Mouse (Mus musculus): ENCODE measurements at regions not wholly inside any gene's neighbourhood (a gene's known extent, or its start where the extent isn't known, plus 50 kb on each side); places are given as distances from the start of the nearest gene placed in this dataset.
A peak's percentile ranks its signal among the peaks of the same experiment; 100 is the strongest.
"Not testable (repeated sequence)": the region's sequence is repeated elsewhere in the genome, so short reads cannot be mapped to it uniquely, and the experiment has no call there.

DNA sequence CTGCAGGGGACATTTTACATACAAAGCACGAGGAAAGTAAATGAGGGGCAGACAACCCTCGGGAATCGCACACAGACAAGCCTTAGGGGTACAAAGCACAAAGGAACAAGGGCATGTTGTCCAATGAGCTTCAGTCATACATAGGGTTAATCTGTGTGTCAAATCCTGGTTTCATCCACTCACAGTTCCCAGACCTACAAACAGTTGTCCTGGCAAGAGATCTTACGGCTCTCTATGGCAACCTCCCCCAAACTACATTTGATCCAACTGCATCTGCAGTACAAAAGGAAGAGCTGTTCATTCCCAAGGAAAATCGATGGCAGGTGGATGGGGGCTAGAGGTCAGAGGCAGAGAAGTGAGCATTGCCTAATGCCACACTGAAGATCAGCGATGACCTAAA is 413.9 kb downstream of the Med10 start:
- no peaks in the 10 kb centered on the region for H3K27me3 ChIP-seq (replicated peaks)
- no peak overlapping the region for H3K27ac ChIP-seq
- H3K9ac ChIP-seq = no peak overlapping the region
- no peaks in the 10 kb centered on the region for H3K36me3 ChIP-seq
- no peak overlapping the region for H3K4me2 ChIP-seq
- H3K9me3 ChIP-seq (replicated peaks) = no peaks in the 10 kb centered on the region
- WGBS (ENCODE audit: insufficient replicate concordance) = 64% methylated on average over 6 of the region's 6 CpGs
- H3K4me1 ChIP-seq = no peaks in the 10 kb centered on the region
- no peak overlapping the region for H3K4me3 ChIP-seq
- no peak for ATAC-seq

DNA sequence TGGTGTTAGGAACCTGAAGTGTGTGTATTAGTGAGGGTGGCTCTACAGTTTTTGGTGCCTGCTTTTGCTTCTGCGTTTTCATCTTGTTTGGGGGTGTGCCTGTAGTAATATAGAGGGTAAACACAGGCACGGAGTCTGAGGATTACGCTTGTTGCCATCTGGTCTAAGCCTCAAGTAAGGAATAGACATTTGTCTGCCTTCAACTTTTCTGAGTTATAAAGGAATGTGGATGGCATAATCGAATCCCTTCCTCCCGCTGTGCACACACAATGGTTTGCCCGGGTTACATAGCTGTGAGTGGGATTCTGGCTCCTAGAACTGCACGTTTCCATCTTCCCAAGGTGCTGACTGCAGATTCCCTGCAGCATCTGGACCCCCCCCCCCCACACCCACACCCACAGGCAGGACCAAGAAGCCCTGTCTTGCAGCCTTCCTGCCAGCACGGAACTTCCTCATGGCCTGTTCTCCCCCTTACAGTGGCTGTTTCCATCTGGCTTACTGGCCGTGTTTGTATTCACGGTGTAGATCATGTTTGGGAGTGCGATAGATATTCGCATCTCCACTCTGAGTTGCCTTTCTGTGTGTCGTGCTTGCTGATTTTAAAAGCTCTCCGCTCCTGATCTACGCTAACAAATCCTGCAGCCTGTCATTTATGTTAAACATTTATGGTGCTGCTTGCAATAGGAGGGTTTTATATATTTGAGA is 415.4 kb downstream of the Med10 start:
- 60% methylated on average over 15 of the region's 15 CpGs for WGBS (ENCODE audit: insufficient replicate concordance)

DNA sequence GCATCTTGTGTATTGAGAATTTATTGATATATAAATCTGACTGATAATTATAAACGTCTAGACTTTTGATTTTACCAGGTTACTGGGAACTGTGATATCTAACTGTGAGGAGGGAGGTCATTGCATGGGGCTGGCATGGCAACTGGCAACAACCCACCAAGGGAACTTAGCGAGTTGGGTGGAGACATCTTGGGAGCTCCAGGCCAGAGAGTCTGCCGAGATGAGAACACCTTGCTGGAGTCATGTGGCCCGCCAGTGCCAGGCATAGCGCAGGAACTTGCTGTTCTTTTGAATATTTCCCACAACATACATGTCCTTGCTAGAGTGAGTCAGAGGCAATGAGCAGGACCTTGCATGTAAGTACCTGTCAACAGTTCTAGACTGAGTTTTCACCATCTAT is 413.9 kb downstream of the Ice1 start:
- Histone ChIP-seq H3K27ac (no peak overlapping the region), H3K4me1 (no peaks in the 10 kb centered on the region), H3K9ac (no peak overlapping the region), H3K36me3 (no peaks in the 10 kb centered on the region), H3K27me3 (replicated peaks) (no peaks in the 10 kb centered on the region), H3K4me2 (no peak overlapping the region), H3K4me3 (no peak overlapping the region), H3K9me3 (replicated peaks) (no peaks in the 10 kb centered on the region)
- WGBS (ENCODE audit: insufficient replicate concordance) = 68% methylated on average over 5 of the region's 5 CpGs
- ATAC-seq = no peak

More for the DNA sequence above, 415.4 kb downstream of the Med10 start:
- no peaks in the 10 kb centered on the region for H3K9me3 ChIP-seq (replicated peaks)
- no peak overlapping the region for H3K9ac ChIP-seq
- ATAC-seq = no peak
- H3K4me1 ChIP-seq = no peaks in the 10 kb centered on the region
- H3K27ac ChIP-seq = no peak overlapping the region
- no peaks in the 10 kb centered on the region for H3K27me3 ChIP-seq (replicated peaks)
- no peak overlapping the region for H3K4me3 ChIP-seq
- H3K36me3 ChIP-seq = no peaks in the 10 kb centered on the region
- no peak overlapping the region for H3K4me2 ChIP-seq

DNA sequence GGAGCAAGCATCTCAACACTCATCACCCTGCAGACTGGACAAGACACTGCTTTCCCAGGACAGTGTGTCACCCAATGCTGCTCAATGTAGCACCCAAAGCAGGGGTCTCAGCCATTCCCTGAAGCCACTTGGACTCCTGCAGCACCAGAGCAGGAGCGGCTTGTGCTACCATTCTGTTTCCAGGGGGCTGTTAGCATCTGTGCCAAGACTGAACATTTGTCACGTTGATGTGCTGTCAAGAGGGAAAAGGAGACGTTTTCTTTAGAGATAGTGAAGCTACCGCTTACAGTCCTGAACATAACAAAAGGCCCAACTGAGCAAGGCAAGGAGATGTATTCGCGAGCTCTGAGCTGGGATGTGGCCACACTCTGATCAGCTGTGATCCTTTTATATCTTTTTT is 410.3 kb downstream of the Ice1 start:
- H3K9ac ChIP-seq = no peak overlapping the region

DNA sequence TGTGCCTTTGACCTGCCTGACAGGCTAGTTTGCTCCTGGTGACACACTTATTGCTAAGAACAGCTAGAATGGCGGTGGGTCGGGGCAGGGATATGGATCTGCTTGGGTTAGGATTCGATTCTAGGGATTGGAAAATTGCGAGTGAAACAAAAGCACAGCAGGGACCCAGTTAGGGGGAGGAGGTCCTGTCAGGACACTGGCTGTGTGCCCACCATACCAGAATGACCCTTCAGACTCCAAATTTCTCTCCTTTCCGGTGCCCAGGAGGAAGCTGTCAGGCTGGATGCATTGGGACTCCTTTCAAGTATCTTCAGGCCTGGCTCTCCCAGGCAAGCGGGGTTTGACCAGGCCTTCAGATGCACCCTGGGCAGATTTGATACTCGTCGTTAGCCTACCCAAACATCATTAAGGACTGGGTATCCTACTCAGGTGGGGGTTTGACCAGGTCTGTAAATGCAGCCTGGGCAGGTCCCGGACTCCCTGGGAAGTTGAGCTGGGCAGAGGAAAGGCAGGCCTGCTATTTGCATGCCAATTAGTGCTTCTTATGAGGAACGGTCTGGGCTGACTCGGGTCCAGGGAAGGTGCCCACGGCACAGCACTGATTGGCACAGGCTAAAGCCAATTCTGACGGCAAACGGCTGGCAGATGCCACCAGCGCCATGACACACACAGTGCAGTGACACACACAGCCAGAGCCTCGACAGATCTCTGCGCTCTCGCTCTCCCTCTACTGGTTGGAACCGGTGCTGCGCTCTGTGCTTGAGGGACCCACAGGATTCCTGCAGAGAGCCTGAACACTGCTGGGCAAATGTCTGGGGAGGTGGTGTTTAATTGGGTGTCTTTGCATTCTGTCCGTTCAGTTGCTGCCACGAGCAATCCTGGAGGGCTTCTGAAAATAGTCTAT is 403.3 kb downstream of the Ice1 start:
- no peaks in the 10 kb centered on the region for H3K4me1 ChIP-seq
- no peaks in the 10 kb centered on the region for H3K27me3 ChIP-seq (replicated peaks)
- H3K27ac ChIP-seq = no peak overlapping the region
- H3K4me2 ChIP-seq = peak overlapping the region; percentile 27; the same call in 1 of the 2 replicates
- WGBS (ENCODE audit: insufficient replicate concordance) = 36% methylated on average over 22 of the region's 22 CpGs
- H3K4me3 ChIP-seq = no peak overlapping the region
- H3K9ac ChIP-seq = no peak overlapping the region
- no peak for ATAC-seq
- no peaks in the 10 kb centered on the region for H3K36me3 ChIP-seq
- H3K9me3 ChIP-seq (replicated peaks) = no peaks in the 10 kb centered on the region

More for the DNA sequence above, 410.3 kb downstream of the Ice1 start:
- H3K4me3 ChIP-seq = no peak overlapping the region
- H3K9me3 ChIP-seq (replicated peaks) = no peaks in the 10 kb centered on the region
- WGBS (ENCODE audit: insufficient replicate concordance) = 63% methylated on average over 6 of the region's 6 CpGs
- H3K36me3 ChIP-seq = no peaks in the 10 kb centered on the region
- H3K27ac ChIP-seq = no peak overlapping the region
- H3K4me2 ChIP-seq = no peak overlapping the region
- no peak for ATAC-seq
- no peaks in the 10 kb centered on the region for H3K27me3 ChIP-seq (replicated peaks)
- H3K4me1 ChIP-seq = no peaks in the 10 kb centered on the region

DNA sequence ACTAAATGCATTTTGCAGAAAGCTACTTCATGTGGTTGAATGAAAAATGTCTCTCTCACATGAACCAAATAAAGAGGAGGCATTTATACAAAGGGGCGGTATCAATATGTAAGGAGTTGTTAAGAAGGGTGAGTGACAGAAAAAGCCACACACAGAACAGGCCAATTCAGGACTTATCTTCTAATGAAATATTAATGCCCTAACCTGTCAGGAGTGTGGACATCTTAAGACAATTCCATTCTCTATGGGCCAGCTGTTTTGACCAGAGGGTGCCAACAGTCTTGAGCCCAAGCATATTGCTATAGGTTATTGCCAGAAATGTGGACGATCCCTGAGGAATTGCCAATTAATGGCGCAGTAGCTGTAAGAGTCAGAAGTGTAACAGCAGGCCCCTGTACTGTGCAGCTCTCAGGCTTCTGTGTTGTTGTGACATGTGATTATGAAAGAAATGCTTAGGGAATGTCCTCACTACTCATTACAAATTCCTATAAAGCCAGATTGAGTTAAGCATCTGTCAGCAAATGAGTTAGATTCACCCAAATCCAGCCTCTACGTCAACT is 393.8 kb downstream of the Ice1 start:
- WGBS (ENCODE audit: insufficient replicate concordance) = 79% methylated on average over 4 of the region's 4 CpGs
- no peak overlapping the region for H3K4me2 ChIP-seq
- H3K4me3 ChIP-seq = no peak overlapping the region
- H3K4me1 ChIP-seq = no peaks in the 10 kb centered on the region
- no peak overlapping the region for H3K9ac ChIP-seq
- ATAC-seq = no peak
- no peaks in the 10 kb centered on the region for H3K9me3 ChIP-seq (replicated peaks)
- H3K27ac ChIP-seq = no peak overlapping the region
- H3K36me3 ChIP-seq = no peaks in the 10 kb centered on the region
- no peaks in the 10 kb centered on the region for H3K27me3 ChIP-seq (replicated peaks)

DNA sequence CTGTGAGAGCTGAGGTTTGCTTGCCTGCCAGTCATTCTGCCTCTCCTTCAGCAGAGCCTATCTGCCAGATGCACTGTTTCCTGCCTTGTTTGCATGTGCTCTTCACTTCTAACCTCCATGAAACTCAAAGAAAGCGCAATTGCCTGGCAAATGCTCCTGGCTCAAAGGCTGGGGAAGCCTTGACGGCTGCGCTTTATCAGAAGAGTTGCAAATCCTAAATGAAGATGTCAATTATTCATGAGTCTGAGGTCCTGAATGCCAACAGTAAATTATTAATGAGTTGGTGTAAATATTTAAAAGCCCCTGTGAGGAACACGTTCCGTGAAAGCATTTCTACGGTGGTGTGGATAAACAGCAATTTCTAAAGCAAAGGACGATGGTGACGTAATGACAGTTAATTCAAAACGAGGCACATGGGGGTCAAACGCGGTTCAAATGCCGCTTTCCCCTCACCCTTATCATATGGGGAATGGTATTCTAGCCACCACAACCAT is 377.4 kb downstream of the Ice1 start:
- no peak overlapping the region for H3K4me3 ChIP-seq
- 52% methylated on average over 12 of the region's 12 CpGs for WGBS (ENCODE audit: insufficient replicate concordance)
- no peaks in the 10 kb centered on the region for H3K36me3 ChIP-seq
- ATAC-seq = no peak
- H3K27me3 ChIP-seq (replicated peaks) = no peaks in the 10 kb centered on the region
- no peaks in the 10 kb centered on the region for H3K4me1 ChIP-seq
- no peak overlapping the region for H3K4me2 ChIP-seq
- no peaks in the 10 kb centered on the region for H3K9me3 ChIP-seq (replicated peaks)
- H3K27ac ChIP-seq = no peak overlapping the region
- no peak overlapping the region for H3K9ac ChIP-seq

DNA sequence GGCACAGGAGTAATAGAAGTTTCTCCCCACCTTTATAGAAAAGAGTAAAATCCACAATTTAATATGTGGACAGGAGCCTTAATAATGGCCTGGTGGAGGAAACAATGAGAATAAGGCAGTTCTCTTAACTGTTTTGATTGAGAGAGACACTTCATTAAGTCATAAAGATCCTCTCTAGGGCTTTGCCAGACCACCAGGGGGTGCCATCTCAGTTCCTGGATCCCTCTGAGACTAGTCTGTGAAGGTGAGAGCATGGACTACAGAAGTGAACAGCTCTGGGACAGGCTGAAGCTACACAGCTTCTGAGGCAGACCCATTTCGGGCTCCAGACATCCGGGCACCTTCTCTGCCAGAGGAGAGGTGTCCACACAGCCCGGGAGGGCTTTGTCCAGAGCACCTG is 373.8 kb downstream of the Ice1 start:
- ATAC-seq = no peak
- 69% methylated on average over 3 of the region's 3 CpGs for WGBS (ENCODE audit: insufficient replicate concordance)

DNA sequence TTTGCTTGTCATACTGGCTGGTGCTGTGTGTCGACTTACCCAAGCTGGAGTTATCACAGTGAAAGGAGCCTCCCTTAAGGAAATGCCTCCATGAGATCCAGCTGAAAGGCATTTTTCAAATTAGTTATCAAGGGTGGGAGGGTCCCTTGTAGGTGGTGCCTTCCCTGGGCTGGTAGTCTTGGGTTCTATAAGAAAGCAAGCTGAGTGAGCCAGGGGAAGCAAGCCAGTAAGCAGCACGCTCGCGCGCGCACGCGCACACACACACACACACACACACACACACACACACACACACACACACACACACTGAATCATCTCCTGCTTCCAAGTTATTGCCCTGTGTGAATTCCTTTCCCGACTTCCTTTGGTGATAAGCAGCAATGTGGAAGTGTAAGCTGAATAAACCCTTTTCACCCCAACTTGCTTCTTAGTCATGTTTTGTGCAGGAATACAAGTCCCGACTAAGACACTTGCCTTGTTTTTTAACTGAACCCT is 360.5 kb downstream of the Ice1 start:
- 71% methylated on average over 7 of the region's 10 CpGs for WGBS (ENCODE audit: insufficient replicate concordance)
- H3K4me3 ChIP-seq; ATAC-seq; H3K9ac ChIP-seq; H3K9me3 ChIP-seq (replicated peaks); H3K4me1 ChIP-seq; H3K27ac ChIP-seq; H3K4me2 ChIP-seq; H3K36me3 ChIP-seq; H3K27me3 ChIP-seq (replicated peaks): not testable (repeated sequence)

More for the DNA sequence above, 373.8 kb downstream of the Ice1 start:
- H3K4me3 ChIP-seq = no peak overlapping the region
- no peak overlapping the region for H3K4me2 ChIP-seq
- H3K27me3 ChIP-seq (replicated peaks) = no peaks in the 10 kb centered on the region
- no peaks in the 10 kb centered on the region for H3K4me1 ChIP-seq
- H3K9me3 ChIP-seq (replicated peaks) = no peaks in the 10 kb centered on the region
- H3K9ac ChIP-seq = no peak overlapping the region
- H3K27ac ChIP-seq = no peak overlapping the region
- no peaks in the 10 kb centered on the region for H3K36me3 ChIP-seq

DNA sequence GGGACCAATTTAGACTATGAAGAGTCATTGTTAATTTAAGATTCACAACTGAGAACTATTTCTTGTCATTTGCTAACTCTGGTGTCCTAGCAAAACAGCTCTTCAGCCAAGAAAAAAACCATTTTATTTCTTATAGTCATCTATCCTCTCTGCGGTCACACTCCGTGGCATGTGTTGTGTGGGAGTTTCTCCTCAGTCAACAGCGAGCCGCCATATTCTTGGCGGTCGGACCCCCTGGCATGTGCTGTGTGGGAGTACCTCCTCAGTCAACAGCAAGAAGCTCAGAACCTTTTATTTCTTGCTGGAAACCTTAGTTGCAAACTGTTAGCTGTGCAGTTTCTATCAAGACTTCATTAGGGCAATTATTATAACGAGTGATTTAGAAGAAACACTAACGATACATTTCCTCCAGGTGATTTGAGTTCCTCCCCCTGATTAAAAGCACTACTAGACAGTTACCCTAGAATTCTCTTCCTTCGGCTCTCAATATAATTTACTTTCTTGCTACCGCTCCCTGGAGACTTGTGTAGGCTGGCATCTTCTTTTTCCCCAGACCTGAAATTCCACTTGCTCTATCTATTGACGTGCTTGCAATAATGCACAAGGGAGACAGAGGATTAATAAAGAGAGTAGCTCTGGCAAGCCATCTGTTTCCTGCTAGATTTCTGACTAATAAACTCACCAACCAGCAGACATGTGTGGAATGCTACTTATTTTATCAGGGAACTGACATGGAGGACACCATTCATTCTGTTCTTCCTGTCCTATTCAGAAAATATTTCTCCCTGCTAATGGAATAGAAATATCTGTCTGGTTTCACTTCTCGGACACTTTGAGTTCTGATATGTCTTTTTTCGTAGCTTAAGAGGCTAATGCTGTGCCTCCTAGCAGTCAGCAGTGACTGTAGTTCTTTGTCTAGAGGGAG is 359.5 kb downstream of the Ice1 start:
- Histone ChIP-seq H3K4me3 (no peak overlapping the region), H3K27me3 (replicated peaks) (no peaks in the 10 kb centered on the region), H3K27ac (0 out of 2 replicates have a peak overlapping the region, but pooled peaks have one; percentile 15), H3K4me1 (no peaks in the 10 kb centered on the region), H3K9me3 (replicated peaks) (no peaks in the 10 kb centered on the region), H3K4me2 (no peak overlapping the region), H3K36me3 (no peaks in the 10 kb centered on the region), H3K9ac (no peak overlapping the region)
- ATAC-seq = no peak
- 65% methylated on average over 13 of the region's 13 CpGs for WGBS (ENCODE audit: insufficient replicate concordance)
